Mouse (Mus musculus) layer of hippocampus, adult 8-10 months (tissue): Measurements from ENCODE around the gene Xrra1. TPM values are rescaled to one million over a fixed set of nuclear protein-coding genes. Genes with fewer than 3 reads are reported as not detected.
A peak's percentile ranks its signal among the peaks of the same experiment; 100 is the strongest.
"Not testable (repeated sequence)": the region's sequence is repeated elsewhere in the genome, so short reads cannot be mapped to it uniquely, and the experiment has no call there.

Experiments used
- DNase-seq, 2 experiments: peaks; one replicate each; pipeline ENCODE4 v3.0.0; 2022; ENCODE audit warnings: low spot score in 2 of 2
- total RNA-seq, 4 experiments: library from RNA; stranded (reverse); gene quantifications; 2 replicates each; pipeline ENCODE4 v1.2.4; 2022

The Xrra1 gene
- total RNA-seq, 4 experiments from 2014 or later: 0.57 to 1.6 (median 1.2) TPM

- no peak for DNase-seq
Observed at GRCm38 (mm10) chr7:99946356-99946755, 87.4 kb downstream of the Xrra1 start.

DNA sequence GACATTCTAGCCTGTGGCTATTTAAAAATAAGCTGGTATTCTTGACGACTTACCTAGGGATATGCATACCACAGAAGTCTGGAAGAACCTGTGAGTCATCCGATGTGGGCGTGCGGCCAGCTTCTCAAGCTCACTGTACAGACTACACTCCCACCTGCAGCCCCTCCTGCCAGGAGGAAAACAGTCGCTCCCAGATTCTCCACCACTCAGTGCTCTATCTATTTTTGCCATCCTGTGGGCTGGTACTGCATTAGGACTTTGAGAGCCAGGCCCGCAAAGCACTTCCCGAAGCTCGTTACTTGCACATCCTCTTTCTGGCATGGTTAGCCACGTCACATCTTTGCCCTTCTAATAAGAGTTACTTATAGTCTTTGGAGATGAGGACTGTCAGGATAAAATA lies 88.4 kb downstream of the Xrra1 start:
- peak; percentile 72 to 78 for DNase-seq

DNA sequence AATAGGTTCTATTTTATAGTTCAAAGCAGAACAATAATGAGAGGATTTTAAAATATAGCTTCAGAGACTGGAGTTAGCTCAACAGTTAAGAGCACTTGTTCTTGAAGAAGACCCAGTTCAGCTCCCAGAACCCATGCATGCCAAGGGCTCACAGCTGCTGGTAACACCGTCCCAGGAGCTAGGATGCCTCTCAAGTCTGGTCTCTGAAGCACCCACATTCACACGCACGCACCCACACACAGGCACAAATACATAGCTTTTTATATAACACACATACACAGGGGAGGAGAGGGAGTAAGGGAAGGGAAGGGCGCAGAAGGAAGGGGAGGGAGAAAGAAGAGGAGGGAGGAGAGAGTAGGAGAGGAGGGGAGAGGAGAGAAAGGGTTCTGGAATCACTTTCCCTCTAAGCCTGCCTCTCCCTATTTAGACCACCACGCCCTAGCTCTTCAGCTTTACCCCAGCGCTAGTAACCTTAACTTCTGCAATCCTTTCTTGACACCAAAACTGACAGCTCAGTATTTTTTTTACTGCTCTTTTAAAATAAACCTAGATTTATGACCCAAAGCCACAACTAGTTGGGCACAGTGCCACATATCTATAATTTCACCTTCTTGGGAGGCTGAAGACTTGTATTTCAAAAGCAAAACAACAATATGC lies 94.7 kb downstream of the Xrra1 start:
- DNase-seq: peak; percentile 57 to 68

- DNase-seq: no peak
Observed at GRCm38 (mm10) chr7:99954212-99954611, 95.3 kb downstream of the Xrra1 start.

- DNase-seq: no peak
Observed at GRCm38 (mm10) chr7:99956095-99956494, 97.2 kb downstream of the Xrra1 start.

DNA sequence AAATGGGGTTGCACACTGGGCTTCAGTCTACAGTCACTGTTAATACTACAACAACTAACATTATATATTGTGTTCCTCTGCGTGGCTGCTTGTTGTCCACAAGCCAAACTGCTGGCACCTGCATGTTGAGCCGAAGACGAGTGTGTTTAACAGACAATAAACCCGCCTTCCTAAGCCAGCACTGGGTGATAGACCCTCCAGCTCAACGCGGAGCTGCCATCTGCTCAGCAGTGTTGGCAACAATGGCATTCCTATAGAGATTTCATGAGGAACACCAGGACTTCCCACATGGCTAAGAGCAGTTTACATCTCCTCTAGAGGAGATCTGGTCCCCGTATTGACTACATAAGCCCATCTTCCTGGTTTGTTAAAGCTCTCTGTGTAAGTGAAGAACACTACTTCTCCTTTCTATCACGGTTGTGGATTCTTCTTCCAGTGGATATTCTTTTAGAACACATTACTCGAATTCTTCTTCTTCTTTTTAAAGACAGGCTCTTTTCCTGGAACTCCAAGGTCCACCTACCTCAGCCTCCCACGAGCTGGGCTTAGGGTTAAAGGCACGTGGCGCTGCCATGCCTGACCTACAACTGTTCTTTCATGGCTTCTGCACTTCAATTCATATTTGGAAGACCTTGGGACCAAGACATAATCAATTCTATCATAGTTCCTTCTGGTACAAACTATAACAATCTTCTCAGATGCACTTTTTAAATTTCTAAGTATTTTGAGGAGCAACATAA lies 98.5 kb downstream of the Xrra1 start:
- DNase-seq: no peak

DNA sequence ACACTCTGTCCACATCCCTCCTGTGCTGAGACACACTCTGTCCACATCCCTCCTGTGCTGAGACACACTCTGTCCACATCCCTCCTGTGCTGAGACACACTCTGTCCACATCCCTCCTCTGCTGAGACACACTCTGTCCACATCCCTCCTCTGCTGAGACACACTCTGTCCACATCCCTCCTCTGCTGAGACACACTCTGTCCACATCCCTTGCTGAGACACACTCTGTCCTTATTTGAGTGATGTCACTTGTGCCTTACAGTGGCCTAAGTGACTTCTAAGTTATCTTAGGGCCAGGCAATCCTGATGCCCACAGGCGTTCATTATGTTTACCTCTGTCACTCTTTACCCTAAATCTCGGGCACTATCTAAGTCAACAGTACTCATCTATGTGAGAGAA lies 101.7 kb downstream of the Xrra1 start:
- DNase-seq: not testable (repeated sequence)

DNA sequence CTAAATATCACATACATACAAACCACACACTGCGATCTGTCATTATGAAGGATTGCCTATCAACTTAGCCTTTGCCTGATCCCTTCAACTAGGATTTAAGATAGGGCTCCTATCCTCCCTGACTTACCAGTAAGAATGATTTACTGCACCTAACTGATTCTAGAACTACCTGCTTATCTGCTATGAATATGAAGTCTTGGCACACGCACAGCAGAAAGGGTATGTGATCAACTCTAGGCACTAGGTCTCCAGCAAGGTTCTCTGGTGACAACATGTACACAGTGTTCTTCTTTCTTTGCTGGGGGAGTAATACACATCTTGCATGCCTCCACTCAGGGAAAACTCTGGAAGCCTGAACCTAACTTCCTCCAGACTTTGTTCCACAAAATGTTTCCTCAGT lies 102.6 kb downstream of the Xrra1 start:
- no peak for DNase-seq

DNA sequence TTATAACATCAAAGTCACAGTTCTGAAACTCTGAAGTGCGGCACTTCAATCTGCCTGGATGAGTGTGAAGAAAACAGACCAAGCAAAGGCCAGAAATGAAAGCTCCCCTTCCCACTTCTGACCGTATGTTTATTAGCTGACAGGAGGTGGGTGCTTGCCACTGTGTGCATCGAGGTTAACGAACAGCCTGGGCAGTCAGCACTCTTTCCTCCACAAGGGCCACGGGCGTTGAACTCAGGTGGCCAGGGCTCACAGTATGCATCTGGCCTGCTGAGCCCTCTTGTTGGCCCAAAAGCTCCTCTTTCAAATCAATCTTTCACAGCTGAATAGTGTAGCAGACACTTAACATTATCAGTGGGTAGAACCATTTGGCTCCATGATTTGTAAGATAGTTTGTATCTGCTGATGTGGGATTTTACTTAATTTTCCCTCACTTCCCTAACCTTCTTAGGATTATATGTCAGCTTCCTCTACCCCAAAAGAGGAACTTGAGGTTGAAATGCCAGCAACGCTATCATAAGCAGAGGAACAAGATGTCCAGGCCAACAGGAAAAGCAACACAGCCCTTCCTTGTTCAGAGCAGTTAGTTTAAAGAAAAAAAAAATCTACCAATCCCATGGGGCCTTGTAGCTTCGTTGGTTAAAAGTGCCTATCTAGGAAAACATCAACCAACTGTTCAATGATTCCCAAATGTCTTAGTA lies 103.8 kb downstream of the Xrra1 start:
- no peak for DNase-seq

- no peak for DNase-seq
Observed at GRCm38 (mm10) chr7:99963237-99963860, 104.4 kb downstream of the Xrra1 start.

GRCm38 (mm10) chr7:99965020-99965841 lies 106.3 kb downstream of the Xrra1 start:
- peak in 1 of 2 experiments; percentile 45 for DNase-seq

- DNase-seq: no peak
Observed at GRCm38 (mm10) chr7:99966011-99966721, 107.2 kb downstream of the Xrra1 start.

Other genes starting within 250 kb of the Xrra1 start
- 1 to 10 TPM; 5.0 to 7.3 (median 6.6) TPM for gene Tpbgl, start 232.0 kb upstream of the Xrra1 start, total RNA-seq
- gene Slco2b1, start 147.8 kb upstream of the Xrra1 start, total RNA-seq: 10 to 100 TPM; 11.6 to 32.5 (median 21.0) TPM
- under 1 TPM in 1 of 4 experiments, not detected in 3; 0.34 TPM for gene Olfr520, start 128.8 kb upstream of the Xrra1 start, total RNA-seq
- gene Olfr521, start 95.6 kb upstream of the Xrra1 start, total RNA-seq: not detected
- gene Neu3, start 30.7 kb upstream of the Xrra1 start, total RNA-seq: 1 to 10 TPM; 2.7 to 4.0 (median 3.5) TPM
- 100 to 1,000 TPM in 1 of 4 experiments, 10 to 100 TPM in 3; 88.4 to 103 (median 94.7) TPM for gene Spcs2, start 4.3 kb downstream of the Xrra1 start, total RNA-seq
- gene Rnf169, start 121.3 kb downstream of the Xrra1 start, total RNA-seq: 10 to 100 TPM; 27.7 to 34.0 (median 29.0) TPM
- under 1 TPM in 2 of 4 experiments, not detected in 2; 0.58 to 0.66 TPM for gene Chrdl2, start 147.1 kb downstream of the Xrra1 start, total RNA-seq